Mouse (Mus musculus): Measurements from ENCODE around the gene Fam166b. TPM values are rescaled to one million over a fixed set of nuclear protein-coding genes. Genes with fewer than 3 reads are reported as not detected.

Gene Fam166b
- polyA plus RNA-seq (2015; fragmentation: Nextera tagmentation; extraction: Ambion mirVana) = not detected in 2 replicates

DNA sequence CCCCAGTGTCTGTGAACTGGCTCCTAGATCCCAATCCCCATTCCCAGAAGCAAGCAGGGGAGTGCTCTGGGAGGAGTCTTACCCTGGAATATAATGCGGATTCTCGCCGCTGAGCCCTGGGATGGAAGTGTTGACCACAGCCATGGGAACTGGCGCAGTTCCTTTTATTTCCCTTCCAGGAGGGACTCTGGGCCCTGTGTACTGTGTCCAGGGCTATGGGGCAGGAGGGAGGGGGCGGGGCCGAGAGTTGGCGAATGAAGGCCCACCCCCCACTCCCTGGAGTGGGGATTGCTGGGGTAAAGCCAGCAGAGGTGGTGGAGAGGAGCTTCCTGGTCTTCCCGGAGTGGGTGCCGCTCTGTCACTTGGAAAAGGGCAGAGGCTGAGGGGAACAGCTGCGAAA, at the start of gene Fam166b:
Fam166b (minus strand) TSS at position 189 of the 400 bp plus-strand sequence.
- WGBS (ENCODE audit: insufficient replicate concordance) = 18% methylated on average over 10 of the region's 10 CpGs
- DNase-seq = no peak
- Histone ChIP-seq H3K9ac (no peak within 1 kb of the TSS), H3K4me3 (replicated peaks) (no peak within 1 kb of the TSS), H3K36me3 (no peaks in the 10 kb centered on the region), H3K9me3 (replicated peaks) (no peaks in the 10 kb centered on the region), H3K4me2 (0 out of 2 replicates have a peak within 1 kb of the TSS, but pooled peaks have one; percentile 19), H3K27me3 (peaks cover 69% of the 10 kb centered on the region), H3K4me1 (replicated peaks) (peaks cover 16% of the 10 kb centered on the region), H3K27ac (no peak within 1 kb of the TSS)
- ATAC-seq (ENCODE audit: low read depth) = no peak

DNA sequence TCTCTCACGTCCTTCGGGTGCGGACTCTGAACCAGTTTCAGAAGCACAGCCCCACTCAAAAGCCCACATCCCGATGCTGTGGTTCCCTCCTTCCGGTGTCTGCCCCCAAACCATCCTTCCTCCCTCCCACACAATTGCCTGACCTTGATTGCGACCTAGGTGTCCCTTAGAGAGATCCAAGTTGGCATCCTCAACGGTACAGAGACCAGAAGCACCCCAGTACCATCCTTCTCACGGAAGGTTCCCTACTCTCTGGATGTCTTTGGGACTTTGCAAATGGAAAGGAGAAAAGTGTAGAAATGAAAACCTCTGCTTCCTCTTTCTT, 49.6 kb upstream of the Fam166b start:
- H3K27ac ChIP-seq = peak overlapping the region; percentile 35; the same call in 1 of the 2 replicates
- peak; percentile 37 for ATAC-seq (ENCODE audit: low read depth)

DNA sequence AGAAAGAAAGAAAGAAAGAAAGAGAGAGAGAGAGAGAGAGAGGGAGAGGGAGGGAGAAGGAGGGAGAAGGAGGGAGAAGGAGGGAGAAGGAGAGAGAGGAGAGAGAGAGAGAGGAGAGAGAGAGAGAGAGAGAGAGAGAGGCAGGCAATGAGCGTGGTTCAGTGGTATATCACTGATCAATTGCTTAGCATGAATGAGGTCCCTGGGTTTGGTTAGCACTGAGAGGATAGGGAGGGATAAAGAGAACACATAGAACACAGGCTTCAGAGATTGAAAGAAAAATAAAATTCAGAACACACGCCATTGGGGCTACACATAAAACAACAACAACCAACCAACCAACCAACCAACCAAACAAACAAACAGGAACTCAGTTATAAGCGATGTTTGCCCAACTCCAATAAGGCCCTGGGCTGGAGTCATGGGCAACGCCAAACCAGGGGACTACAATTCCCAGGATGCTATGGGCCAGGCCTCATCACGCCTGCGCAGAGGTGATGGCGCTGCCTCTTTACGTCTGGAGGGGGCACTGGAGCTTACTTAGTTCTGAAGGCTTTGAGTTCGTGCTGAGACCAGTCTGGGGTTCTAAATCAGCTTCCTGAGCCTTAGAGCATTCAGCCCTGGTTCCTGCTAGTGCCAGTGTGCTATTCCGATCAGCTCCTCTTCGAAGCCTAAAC, 49.1 kb upstream of the Fam166b start:
- H3K9ac ChIP-seq = peak overlapping the region; percentile 64
- peak overlapping the region; percentile 35; the same call in 1 of the 2 replicates for H3K27ac ChIP-seq
- H3K9me3 ChIP-seq (replicated peaks) = no peaks in the 10 kb centered on the region
- H3K4me1 ChIP-seq (replicated peaks) = peaks cover 17% of the 10 kb centered on the region
- peak overlapping the region; percentile 67 for H3K4me2 ChIP-seq
- DNase-seq = peak; percentile 84
- ATAC-seq (ENCODE audit: low read depth) = peak; percentile 92
- no peaks in the 10 kb centered on the region for H3K36me3 ChIP-seq
- 13% methylated on average over 11 of the region's 11 CpGs for WGBS (ENCODE audit: insufficient replicate concordance)
- 0 out of 2 replicates have a peak, but pooled peaks cover 7% of the 10 kb centered on the region for H3K27me3 ChIP-seq
- peak overlapping the region; percentile 52 for H3K4me3 ChIP-seq (replicated peaks)

More for the DNA sequence above, 49.6 kb upstream of the Fam166b start:
- peak overlapping the region; percentile 64 for H3K9ac ChIP-seq
- DNase-seq = no peak
- H3K4me1 ChIP-seq (replicated peaks) = peaks cover 17% of the 10 kb centered on the region
- 22% methylated on average over 8 of the region's 8 CpGs for WGBS (ENCODE audit: insufficient replicate concordance)
- no peaks in the 10 kb centered on the region for H3K9me3 ChIP-seq (replicated peaks)
- peak overlapping the region; percentile 52 for H3K4me3 ChIP-seq (replicated peaks)
- peak overlapping the region; percentile 67 for H3K4me2 ChIP-seq
- H3K36me3 ChIP-seq = no peaks in the 10 kb centered on the region
- 0 out of 2 replicates have a peak, but pooled peaks cover 9% of the 10 kb centered on the region for H3K27me3 ChIP-seq

DNA sequence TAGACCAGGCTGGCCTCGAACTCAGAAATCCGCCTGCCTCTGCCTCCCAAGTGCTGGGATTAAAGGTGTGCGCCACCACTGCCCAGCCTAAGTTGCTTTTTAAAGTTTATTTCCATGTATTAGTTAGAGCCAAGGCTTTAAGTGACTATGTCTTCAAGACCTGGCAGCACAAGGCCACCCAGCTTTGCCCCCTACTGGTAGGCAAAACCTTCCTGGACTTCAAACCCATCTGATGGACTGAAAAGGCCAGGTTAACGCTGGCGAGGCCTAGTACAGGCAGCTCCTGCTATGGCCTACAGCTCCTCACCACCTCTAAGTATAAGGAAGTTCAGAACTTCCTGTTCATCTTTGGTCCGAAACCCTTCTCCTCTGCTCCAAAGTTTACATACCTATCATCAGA, 47.7 kb upstream of the Fam166b start:
- peaks cover 11% of the 10 kb centered on the region for H3K4me1 ChIP-seq (replicated peaks)
- no peaks in the 10 kb centered on the region for H3K9me3 ChIP-seq (replicated peaks)
- ATAC-seq (ENCODE audit: low read depth) (no peak), DNase-seq (no peak)
- 59% methylated on average over 6 of the region's 6 CpGs for WGBS (ENCODE audit: insufficient replicate concordance)
- no peak overlapping the region for H3K4me3 ChIP-seq (replicated peaks)
- H3K9ac ChIP-seq = no peak overlapping the region
- no peaks in the 10 kb centered on the region for H3K36me3 ChIP-seq
- H3K27me3 ChIP-seq = no peaks in the 10 kb centered on the region
- no peak overlapping the region for H3K27ac ChIP-seq
- no peak overlapping the region for H3K4me2 ChIP-seq

DNA sequence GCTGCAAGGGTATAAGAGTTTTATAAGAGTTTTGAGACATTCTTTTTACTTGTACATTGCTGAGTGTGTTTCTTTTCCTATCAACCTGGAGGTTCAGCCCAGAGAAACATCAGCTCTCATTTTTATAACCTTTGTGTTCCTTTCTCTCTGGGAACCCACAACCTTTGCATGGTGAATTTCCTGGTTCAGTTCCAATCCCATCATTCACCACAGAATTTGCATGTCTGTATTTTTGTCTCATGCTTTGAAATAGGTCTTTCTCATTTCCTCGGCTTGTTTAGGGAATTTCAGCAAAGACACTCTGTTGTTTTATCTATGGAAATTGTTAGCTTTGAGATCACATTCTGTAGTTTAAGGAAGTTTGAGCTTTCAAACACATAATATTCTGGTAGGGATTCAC, 44.7 kb upstream of the Fam166b start:
- no peaks in the 10 kb centered on the region for H3K9me3 ChIP-seq (replicated peaks)
- no peaks in the 10 kb centered on the region for H3K27me3 ChIP-seq
- DNase-seq = no peak
- WGBS (ENCODE audit: insufficient replicate concordance) = 47% methylated on average over 1 of the region's 1 CpGs
- no peak overlapping the region for H3K9ac ChIP-seq
- ATAC-seq (ENCODE audit: low read depth) = no peak
- H3K27ac ChIP-seq = no peak overlapping the region
- H3K4me1 ChIP-seq (replicated peaks) = peaks cover 3% of the 10 kb centered on the region
- H3K4me3 ChIP-seq (replicated peaks) = no peak overlapping the region
- no peaks in the 10 kb centered on the region for H3K36me3 ChIP-seq
- no peak overlapping the region for H3K4me2 ChIP-seq

DNA sequence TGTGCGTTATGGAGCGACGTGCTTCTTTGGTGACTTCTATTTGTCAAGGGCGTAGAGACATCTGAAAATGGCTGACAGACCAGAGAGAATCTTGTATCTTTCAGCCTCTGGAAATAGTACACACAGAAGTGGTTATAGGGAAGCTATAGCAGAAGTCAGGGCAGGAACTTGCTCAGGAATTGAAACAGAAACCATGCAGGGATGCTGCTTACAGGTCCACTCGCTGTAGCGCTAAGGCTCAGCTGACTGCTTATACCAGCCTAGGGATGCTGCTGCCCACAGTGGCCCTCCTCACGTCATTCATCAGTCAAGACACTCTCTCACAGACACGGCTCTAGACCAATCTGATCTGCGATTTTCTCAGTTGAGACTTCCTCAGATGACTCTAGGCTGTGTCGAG, 41.4 kb upstream of the Fam166b start:
- Histone ChIP-seq H3K4me1 (replicated peaks) (no peaks in the 10 kb centered on the region), H3K36me3 (no peaks in the 10 kb centered on the region), H3K27ac (no peak overlapping the region), H3K9ac (no peak overlapping the region), H3K9me3 (replicated peaks) (no peaks in the 10 kb centered on the region), H3K27me3 (no peaks in the 10 kb centered on the region), H3K4me3 (replicated peaks) (no peak overlapping the region), H3K4me2 (no peak overlapping the region)
- DNase-seq (no peak), ATAC-seq (ENCODE audit: low read depth) (no peak)
- 78% methylated on average over 10 of the region's 10 CpGs for WGBS (ENCODE audit: insufficient replicate concordance)

DNA sequence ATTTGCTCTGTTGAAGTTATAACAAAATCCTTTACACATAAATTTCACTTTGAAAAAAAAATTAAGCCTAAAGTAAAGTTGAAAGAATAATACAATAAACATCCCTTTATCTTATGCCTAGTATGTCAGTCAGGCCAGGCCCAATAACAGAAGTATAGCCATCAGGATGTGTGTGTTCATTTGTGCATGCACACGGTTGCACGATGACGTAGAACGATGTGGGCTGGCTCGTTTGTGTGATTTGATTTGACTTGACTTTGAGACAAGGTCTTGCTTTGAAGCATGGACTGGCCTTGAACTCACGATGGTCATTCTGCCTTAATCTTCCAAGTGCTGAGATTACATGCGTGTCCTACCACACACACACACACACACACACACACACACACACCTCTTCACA, 37.9 kb upstream of the Fam166b start:
- no peaks in the 10 kb centered on the region for H3K36me3 ChIP-seq
- DNase-seq (no peak), ATAC-seq (ENCODE audit: low read depth) (no peak)
- H3K4me1 ChIP-seq (replicated peaks) = no peaks in the 10 kb centered on the region
- H3K27ac ChIP-seq = no peak overlapping the region
- no peak overlapping the region for H3K4me3 ChIP-seq (replicated peaks)
- no peak overlapping the region for H3K9ac ChIP-seq
- H3K9me3 ChIP-seq (replicated peaks) = no peaks in the 10 kb centered on the region
- no peak overlapping the region for H3K4me2 ChIP-seq
- H3K27me3 ChIP-seq = no peaks in the 10 kb centered on the region
- WGBS (ENCODE audit: insufficient replicate concordance) = 74% methylated on average over 7 of the region's 7 CpGs

DNA sequence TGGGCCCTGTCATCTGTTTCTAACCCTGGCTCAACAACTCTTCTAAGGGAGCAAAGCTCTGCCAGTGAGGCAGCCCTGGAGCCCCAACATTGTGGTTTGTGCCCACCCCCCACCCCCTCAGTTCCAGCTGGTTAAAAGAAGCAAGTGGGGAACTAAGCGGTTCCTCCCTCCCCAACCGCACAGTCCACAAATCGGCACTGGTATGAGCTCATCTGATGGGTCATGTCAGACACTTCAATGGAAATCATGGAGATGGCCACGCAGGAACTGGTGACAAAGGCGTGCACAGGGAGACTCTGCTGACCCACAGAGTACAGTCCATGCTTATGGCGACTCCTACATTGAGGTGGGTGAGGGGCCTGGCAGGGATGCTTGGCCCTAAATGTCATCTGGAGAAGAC, 37.0 kb upstream of the Fam166b start:
- H3K27ac ChIP-seq = no peak overlapping the region
- H3K4me2 ChIP-seq = no peak overlapping the region
- no peak for DNase-seq
- no peaks in the 10 kb centered on the region for H3K9me3 ChIP-seq (replicated peaks)
- ATAC-seq (ENCODE audit: low read depth) = no peak
- H3K27me3 ChIP-seq = no peaks in the 10 kb centered on the region
- H3K36me3 ChIP-seq = no peaks in the 10 kb centered on the region
- WGBS (ENCODE audit: insufficient replicate concordance) = 59% methylated on average over 6 of the region's 6 CpGs
- no peak overlapping the region for H3K9ac ChIP-seq
- no peak overlapping the region for H3K4me3 ChIP-seq (replicated peaks)
- no peaks in the 10 kb centered on the region for H3K4me1 ChIP-seq (replicated peaks)

DNA sequence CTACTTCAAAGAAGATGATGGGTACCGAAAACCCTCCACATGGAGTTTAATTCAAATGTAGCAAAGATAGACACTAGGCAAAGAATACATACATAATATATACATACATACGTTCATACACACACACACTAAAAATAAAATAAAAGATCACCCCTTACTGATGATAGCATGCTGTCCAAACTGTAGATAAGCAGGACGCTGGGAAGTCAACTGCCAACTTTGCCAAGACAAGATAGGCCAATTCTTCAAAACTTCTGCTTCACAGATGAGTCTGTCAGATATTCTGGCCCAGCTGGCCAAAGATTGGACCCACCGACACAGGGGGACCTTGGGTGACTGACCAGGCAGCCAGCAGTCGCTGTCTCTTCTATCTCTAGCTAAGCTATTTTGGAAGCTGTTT, 34.2 kb upstream of the Fam166b start:
- no peaks in the 10 kb centered on the region for H3K9me3 ChIP-seq (replicated peaks)
- DNase-seq (no peak), ATAC-seq (ENCODE audit: low read depth) (no peak)
- H3K27ac ChIP-seq = no peak overlapping the region
- no peak overlapping the region for H3K9ac ChIP-seq
- no peaks in the 10 kb centered on the region for H3K27me3 ChIP-seq
- WGBS (ENCODE audit: insufficient replicate concordance) = 59% methylated on average over 5 of the region's 5 CpGs
- no peaks in the 10 kb centered on the region for H3K36me3 ChIP-seq
- H3K4me3 ChIP-seq (replicated peaks) = no peak overlapping the region
- H3K4me1 ChIP-seq (replicated peaks) = no peaks in the 10 kb centered on the region
- no peak overlapping the region for H3K4me2 ChIP-seq

DNA sequence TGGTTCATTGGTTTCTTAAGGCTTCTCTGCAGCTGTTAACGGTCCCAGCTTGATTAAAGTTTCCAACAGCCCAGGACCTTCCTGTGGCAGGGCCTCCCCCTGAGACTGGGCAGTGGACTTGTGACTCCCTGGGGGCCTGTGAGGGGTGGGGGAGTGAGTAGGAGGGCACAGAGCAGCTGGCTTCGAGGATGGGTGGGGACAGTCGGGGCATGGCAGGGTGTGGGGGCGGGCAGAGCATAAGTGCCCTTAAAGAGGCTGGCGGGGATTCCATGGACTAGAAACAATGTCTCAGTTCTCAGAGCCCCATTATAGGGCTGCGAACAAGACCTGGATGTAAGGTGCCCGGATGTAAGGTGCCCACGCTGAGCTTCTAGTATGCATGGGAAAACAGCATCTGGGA, 28.2 kb upstream of the Fam166b start:
- WGBS (ENCODE audit: insufficient replicate concordance) = 33% methylated on average over 8 of the region's 8 CpGs
- no peaks in the 10 kb centered on the region for H3K9me3 ChIP-seq (replicated peaks)
- no peak overlapping the region for H3K27ac ChIP-seq
- no peak for DNase-seq
- no peak overlapping the region for H3K4me3 ChIP-seq (replicated peaks)
- no peaks in the 10 kb centered on the region for H3K36me3 ChIP-seq
- H3K4me2 ChIP-seq = no peak overlapping the region
- ATAC-seq (ENCODE audit: low read depth) = no peak
- H3K9ac ChIP-seq = no peak overlapping the region
- peaks cover 34% of the 10 kb centered on the region for H3K27me3 ChIP-seq
- H3K4me1 ChIP-seq (replicated peaks) = no peaks in the 10 kb centered on the region

DNA sequence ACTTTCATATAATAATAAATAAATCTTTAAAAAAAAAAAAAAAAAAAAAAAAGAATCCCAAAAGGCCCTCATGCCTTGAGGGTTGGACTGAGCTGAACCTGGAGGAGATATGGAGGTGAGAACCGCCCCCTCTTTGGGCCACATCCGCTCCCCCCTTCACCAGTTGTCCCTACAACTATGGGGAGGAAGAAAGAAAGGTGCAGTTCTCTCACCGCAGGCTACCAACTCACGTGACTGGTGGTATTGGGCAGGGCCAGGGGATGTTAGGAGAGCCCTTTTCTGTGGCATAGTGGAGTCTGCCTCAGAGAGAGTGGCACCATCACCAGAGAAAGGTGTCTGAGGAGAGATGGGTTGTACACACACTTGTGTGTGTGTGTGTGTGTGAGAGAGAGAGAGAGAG, 27.5 kb upstream of the Fam166b start:
- peaks cover 40% of the 10 kb centered on the region for H3K27me3 ChIP-seq

More for the DNA sequence above, 27.5 kb upstream of the Fam166b start:
- ATAC-seq (ENCODE audit: low read depth) (no peak), DNase-seq (no peak)
- no peak overlapping the region for H3K9ac ChIP-seq
- 15% methylated on average over 4 of the region's 4 CpGs for WGBS (ENCODE audit: insufficient replicate concordance)
- no peaks in the 10 kb centered on the region for H3K4me1 ChIP-seq (replicated peaks)
- no peaks in the 10 kb centered on the region for H3K9me3 ChIP-seq (replicated peaks)
- no peak overlapping the region for H3K4me2 ChIP-seq
- no peaks in the 10 kb centered on the region for H3K36me3 ChIP-seq
- no peak overlapping the region for H3K27ac ChIP-seq
- H3K4me3 ChIP-seq (replicated peaks) = no peak overlapping the region

Measured in liver, embryonic 13.5 days (tissue).